ENCODE assay signal across 8 mouse cellular contexts in genomic region chr9:20952520-20953227, GRCm38 (mm10). TPM values are rescaled to one million over a fixed set of nuclear protein-coding genes. Genes with fewer than 3 reads are reported as not detected.
A peak's percentile ranks its signal among the peaks of the same experiment; 100 is the strongest.
DNase-seq lines count a peak whose midpoint lies in the region; ATAC-seq and TF ChIP-seq lines count a peak whose summit lies in the region.

No protein-coding gene starts in this region.

- WGBS in heart, embryonic 10.5 days: under 1% methylated on average over 51 of the region's 51 CpGs
- 0% methylated on average over 51 of the region's 51 CpGs for WGBS in kidney, embryonic 15.5 days

- peaks cover 8% of the 10 kb centered on the region; the same call in 1 of the 2 replicates for H3K36me3 ChIP-seq in heart, embryonic 10.5 days
- H3K36me3 ChIP-seq in kidney, embryonic 15.5 days: 0 out of 2 replicates have a peak, but pooled peaks cover 7% of the 10 kb centered on the region

- H3K27me3 ChIP-seq in heart, embryonic 10.5 days (ENCODE audit: insufficient read depth, poor library complexity, severe bottlenecking): no peaks in the 10 kb centered on the region
- no peaks in the 10 kb centered on the region for H3K27me3 ChIP-seq in kidney, embryonic 15.5 days

- no peak; the same call in 1 of the 2 replicates for TF ChIP-seq CTCF in bone marrow macrophage, adult 2 months (IDR thresholded peaks at IDR 0.05; ENCODE audit: low read depth, low read length)
- TF ChIP-seq CTCF in embryonic fibroblast, embryonic 13.5 days (IDR thresholded peaks at IDR 0.05; ENCODE audit: borderline replicate concordance, insufficient read depth, low read length): no peak

- H3K9me3 ChIP-seq in heart, embryonic 10.5 days: no peaks in the 10 kb centered on the region
- no peaks in the 10 kb centered on the region for H3K9me3 ChIP-seq in kidney, embryonic 15.5 days (replicated peaks)

- DNase-seq in A20 (ENCODE audit: low read depth, low spot score): peak; percentile 99
- peak; percentile 99 for DNase-seq in heart, embryonic 10.5 days (ENCODE audit: low spot score)
- peak; percentile 98 for DNase-seq in liver
- peak; percentile 95 to 98 for DNase-seq in spleen, postnatal 4 days (ENCODE audit: low spot score in 2 of 2)

- peak overlapping the region; percentile 81 for H3K9ac ChIP-seq in kidney, embryonic 15.5 days

- peaks cover 19% of the 10 kb centered on the region for H3K4me1 ChIP-seq in bone marrow macrophage, adult 2 months (ENCODE audit: control insufficient read depth, insufficient read depth, low read length)
- peaks cover 4% of the 10 kb centered on the region; the same call in 1 of the 2 replicates for H3K4me1 ChIP-seq in embryonic fibroblast, embryonic 13.5 days (ENCODE audit: control insufficient read depth, insufficient read depth, low read length)
- peaks cover 28% of the 10 kb centered on the region for H3K4me1 ChIP-seq in heart, embryonic 10.5 days
- H3K4me1 ChIP-seq in kidney, embryonic 15.5 days: peaks cover 30% of the 10 kb centered on the region

- TF ChIP-seq POLR2A in bone marrow macrophage, adult 2 months (IDR thresholded peaks at IDR 0.05; ENCODE audit: borderline replicate concordance, low read depth, low read length): no peak
- TF ChIP-seq POLR2A in embryonic fibroblast, embryonic 13.5 days (IDR thresholded peaks at IDR 0.05; ENCODE audit: low read depth, low read length): peak; percentile 81

- H3K27ac ChIP-seq in bone marrow macrophage, adult 2 months (ENCODE audit: insufficient read depth, low read depth, low read length): peak overlapping the region; percentile 78
- H3K27ac ChIP-seq in embryonic fibroblast, embryonic 13.5 days (ENCODE audit: insufficient read depth, low read length): peak overlapping the region; percentile 78
- peak overlapping the region; percentile 95 for H3K27ac ChIP-seq in heart, embryonic 10.5 days
- H3K27ac ChIP-seq in kidney, embryonic 15.5 days: peak overlapping the region; percentile 93

- peak overlapping the region; percentile 83 for H3K4me2 ChIP-seq in kidney, embryonic 15.5 days

- peak; percentile 96 for ATAC-seq in kidney, embryonic 15.5 days (replicated peaks; ENCODE audit: low FRiP score)
- peak; percentile 99 for ATAC-seq in monocyte, adult 5-6 weeks (replicated peaks; ENCODE audit: insufficient number of reproducible peaks, low FRiP score, low TSS enrichment, poor library complexity, severe bottlenecking)

- H3K4me3 ChIP-seq in bone marrow macrophage, adult 2 months (ENCODE audit: insufficient read depth, low read length): peak overlapping the region; percentile 78
- peak overlapping the region; percentile 68 for H3K4me3 ChIP-seq in embryonic fibroblast, embryonic 13.5 days (ENCODE audit: insufficient read depth, low read length)
- peak overlapping the region; percentile 81 for H3K4me3 ChIP-seq in heart, embryonic 10.5 days
- peak overlapping the region; percentile 75 for H3K4me3 ChIP-seq in kidney, embryonic 15.5 days (replicated peaks)

RNA-seq across cellular contexts. Expression of gene Dnmt1, which starts 7.0 kb away (rescaled TPM):
- 53.0 and 54.5 TPM in 2 replicates for polyA plus RNA-seq in bone marrow macrophage, adult 2 months (2012; ENCODE audit: insufficient read depth, insufficient read length, missing spikeins)
- polyA plus RNA-seq in embryonic fibroblast, embryonic 13.5 days (2011; ENCODE audit: insufficient read length, low read depth, missing spikeins): 47.2 and 59.0 TPM in 2 replicates
- polyA plus RNA-seq in heart, embryonic 10.5 days (2016; fragmentation: Nextera tagmentation; extraction: Ambion mirVana): 105 and 110 TPM in 2 replicates
- polyA plus RNA-seq in kidney, embryonic 15.5 days (2015; fragmentation: Nextera tagmentation; extraction: Ambion mirVana): 96.9 and 108 TPM in 2 replicates
- 44.6 to 108 TPM (median 56.9 TPM) in 3 replicates for total RNA-seq in monocyte, adult 5-6 weeks (2017)

RNA-seq across cellular contexts. Expression of gene S1pr2, which starts 23.9 kb away (rescaled TPM):
- 46.5 and 48.2 TPM in 2 replicates for polyA plus RNA-seq in bone marrow macrophage, adult 2 months (2012; ENCODE audit: insufficient read depth, insufficient read length, missing spikeins)
- 34.0 and 36.2 TPM in 2 replicates for polyA plus RNA-seq in embryonic fibroblast, embryonic 13.5 days (2011; ENCODE audit: insufficient read length, low read depth, missing spikeins)
- 25.1 and 34.6 TPM in 2 replicates for polyA plus RNA-seq in heart, embryonic 10.5 days (2016; fragmentation: Nextera tagmentation; extraction: Ambion mirVana)
- 29.8 and 32.7 TPM in 2 replicates for polyA plus RNA-seq in kidney, embryonic 15.5 days (2015; fragmentation: Nextera tagmentation; extraction: Ambion mirVana)
- total RNA-seq in monocyte, adult 5-6 weeks (2017): 1.6 to 4.4 TPM (median 3.5 TPM) in 3 replicates

RNA-seq across cellular contexts. Expression of gene Mrpl4, which starts 49.9 kb away (rescaled TPM):
- polyA plus RNA-seq in bone marrow macrophage, adult 2 months (2012; ENCODE audit: insufficient read depth, insufficient read length, missing spikeins): 52.7 and 61.3 TPM in 2 replicates
- 43.7 and 43.9 TPM in 2 replicates for polyA plus RNA-seq in embryonic fibroblast, embryonic 13.5 days (2011; ENCODE audit: insufficient read length, low read depth, missing spikeins)
- polyA plus RNA-seq in heart, embryonic 10.5 days (2016; fragmentation: Nextera tagmentation; extraction: Ambion mirVana): 157 and 162 TPM in 2 replicates
- 140 and 143 TPM in 2 replicates for polyA plus RNA-seq in kidney, embryonic 15.5 days (2015; fragmentation: Nextera tagmentation; extraction: Ambion mirVana)
- total RNA-seq in monocyte, adult 5-6 weeks (2017): 21.9 to 41.1 TPM (median 25.6 TPM) in 3 replicates

RNA-seq across cellular contexts. Expression of gene Eif3g, which starts 54.3 kb away (rescaled TPM):
- 65.4 and 71.5 TPM in 2 replicates for polyA plus RNA-seq in bone marrow macrophage, adult 2 months (2012; ENCODE audit: insufficient read depth, insufficient read length, missing spikeins)
- polyA plus RNA-seq in embryonic fibroblast, embryonic 13.5 days (2011; ENCODE audit: insufficient read length, low read depth, missing spikeins): 106 and 107 TPM in 2 replicates
- 327 and 389 TPM in 2 replicates for polyA plus RNA-seq in heart, embryonic 10.5 days (2016; fragmentation: Nextera tagmentation; extraction: Ambion mirVana)
- 319 and 321 TPM in 2 replicates for polyA plus RNA-seq in kidney, embryonic 15.5 days (2015; fragmentation: Nextera tagmentation; extraction: Ambion mirVana)
- total RNA-seq in monocyte, adult 5-6 weeks (2017): 87.5 to 120 TPM (median 97.3 TPM) in 3 replicates

Comparison
In these comparisons a context has a peak if more than half of its experiments do, and no peak if none do; other contexts are left out.
1. Peak in every context shown above with its lines: DNase-seq, ATAC-seq, H3K4me3 ChIP-seq and H3K27ac ChIP-seq.